Mouse (Mus musculus): ENCODE results near the gene Tmem114. TPM values are rescaled to one million over a fixed set of nuclear protein-coding genes. Genes with fewer than 3 reads are reported as not detected.

Gene Tmem114
- polyA plus RNA-seq, 1 experiment from 2014 or later, result not detected

DNA sequence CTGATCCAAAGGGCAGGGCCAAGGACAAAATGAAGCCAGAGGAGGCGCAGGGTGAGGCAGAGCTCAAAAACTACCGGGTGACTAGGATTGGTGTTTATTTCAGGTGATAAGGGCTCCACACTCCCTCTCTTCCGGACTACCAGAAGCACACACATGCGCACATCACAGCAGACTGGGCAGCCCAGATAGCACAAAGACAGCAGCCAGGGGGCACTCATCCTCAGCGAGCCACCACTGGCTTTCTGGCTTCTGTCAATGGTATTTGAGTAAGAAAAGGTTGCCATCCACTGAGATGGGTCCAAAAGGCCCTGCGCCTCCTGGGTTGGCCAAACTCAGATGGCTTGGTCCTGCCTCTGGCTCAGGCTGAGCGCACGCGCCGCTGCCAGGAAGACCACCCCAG is 15.7 kb downstream of the Tmem114 start:
- H3K27ac ChIP-seq (replicated peaks), result no peak overlapping the region
- no peak overlapping the region for H3K4me3 ChIP-seq (replicated peaks)
- no peak overlapping the region for H3K4me2 ChIP-seq
- 26% methylated on average over 10 of the region's 10 CpGs for WGBS (ENCODE audit: insufficient replicate concordance)
- H3K36me3 ChIP-seq (replicated peaks), result no peaks in the 10 kb centered on the region
- no peak for ATAC-seq (ENCODE audit: insufficient read depth)
- H3K9me3 ChIP-seq (replicated peaks), result no peaks in the 10 kb centered on the region
- H3K27me3 ChIP-seq, result peaks cover 6% of the 10 kb centered on the region; the same call in 1 of the 2 replicates
- H3K4me1 ChIP-seq (replicated peaks), result peaks cover 6% of the 10 kb centered on the region; the same call in 1 of the 2 replicates
- no peak overlapping the region for H3K9ac ChIP-seq

DNA sequence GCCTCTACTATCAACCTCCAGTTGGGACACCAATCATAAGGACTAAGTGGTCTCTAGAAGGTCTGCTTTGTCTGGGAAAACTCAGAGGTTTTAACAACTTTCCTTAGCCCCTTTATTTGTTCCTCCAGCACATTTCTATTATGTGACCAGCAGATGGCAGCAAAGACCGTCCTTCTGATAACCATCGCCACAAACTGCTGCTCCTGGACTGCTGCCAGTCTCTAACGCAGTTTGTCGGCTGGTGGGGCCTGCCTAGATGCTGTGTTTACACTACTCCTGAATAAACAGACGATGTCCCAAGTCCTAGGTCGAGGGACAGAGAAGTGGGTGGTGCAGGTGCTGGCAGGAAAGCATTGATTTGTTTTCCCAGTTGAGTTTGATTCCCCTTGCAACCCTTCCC is 18.2 kb downstream of the Tmem114 start:
- H3K9me3 ChIP-seq (replicated peaks), result no peaks in the 10 kb centered on the region
- no peak overlapping the region for H3K4me2 ChIP-seq
- no peak overlapping the region for H3K27ac ChIP-seq (replicated peaks)
- H3K4me1 ChIP-seq (replicated peaks), result peaks cover 6% of the 10 kb centered on the region; the same call in 1 of the 2 replicates
- ATAC-seq (ENCODE audit: insufficient read depth), result peak; percentile 82
- H3K9ac ChIP-seq, result no peak overlapping the region
- WGBS (ENCODE audit: insufficient replicate concordance), result under 1% methylated on average over 6 of the region's 6 CpGs
- H3K36me3 ChIP-seq (replicated peaks), result no peaks in the 10 kb centered on the region
- H3K27me3 ChIP-seq, result 0 out of 2 replicates have a peak, but pooled peaks cover 4% of the 10 kb centered on the region
- no peak overlapping the region for H3K4me3 ChIP-seq (replicated peaks)

DNA sequence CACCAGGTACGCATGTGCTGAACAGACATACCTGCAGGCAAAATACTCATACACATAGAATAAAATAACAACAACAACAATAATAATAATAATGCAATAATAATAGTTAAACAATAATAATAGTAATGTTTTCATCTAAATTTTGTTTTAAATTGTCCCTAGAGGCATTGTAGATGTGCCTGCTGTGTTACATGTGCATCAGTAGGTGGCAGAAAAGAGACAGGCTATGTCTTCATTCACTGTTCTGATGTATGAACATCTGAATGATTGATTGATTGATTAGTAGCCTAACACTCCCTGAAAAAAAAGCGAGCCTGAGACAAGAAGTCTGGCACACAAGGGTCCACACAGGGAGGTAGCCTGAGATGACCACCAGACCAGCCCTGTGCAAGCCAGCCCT is 22.3 kb downstream of the Tmem114 start:
- WGBS (ENCODE audit: insufficient replicate concordance), result 54% methylated on average over 2 of the region's 2 CpGs
- Histone ChIP-seq H3K27me3 (no peaks in the 10 kb centered on the region), H3K4me1 (replicated peaks) (no peaks in the 10 kb centered on the region), H3K9me3 (replicated peaks) (no peaks in the 10 kb centered on the region), H3K27ac (replicated peaks) (no peak overlapping the region), H3K4me2 (no peak overlapping the region), H3K9ac (no peak overlapping the region), H3K4me3 (replicated peaks) (no peak overlapping the region), H3K36me3 (replicated peaks) (no peaks in the 10 kb centered on the region)
- ATAC-seq (ENCODE audit: insufficient read depth), result no peak

GRCm38 (mm10) chr16:8401171-8401955 is 23.6 kb downstream of the Tmem114 start:
- Histone ChIP-seq H3K4me3 (replicated peaks) (no peak overlapping the region), H3K36me3 (replicated peaks) (no peaks in the 10 kb centered on the region), H3K27ac (replicated peaks) (no peak overlapping the region), H3K4me2 (no peak overlapping the region), H3K9me3 (replicated peaks) (no peaks in the 10 kb centered on the region), H3K9ac (no peak overlapping the region), H3K4me1 (replicated peaks) (no peaks in the 10 kb centered on the region), H3K27me3 (no peaks in the 10 kb centered on the region)
- WGBS (ENCODE audit: insufficient replicate concordance), result 39% methylated on average over 9 of the region's 9 CpGs
- ATAC-seq (ENCODE audit: insufficient read depth), result no peak

DNA sequence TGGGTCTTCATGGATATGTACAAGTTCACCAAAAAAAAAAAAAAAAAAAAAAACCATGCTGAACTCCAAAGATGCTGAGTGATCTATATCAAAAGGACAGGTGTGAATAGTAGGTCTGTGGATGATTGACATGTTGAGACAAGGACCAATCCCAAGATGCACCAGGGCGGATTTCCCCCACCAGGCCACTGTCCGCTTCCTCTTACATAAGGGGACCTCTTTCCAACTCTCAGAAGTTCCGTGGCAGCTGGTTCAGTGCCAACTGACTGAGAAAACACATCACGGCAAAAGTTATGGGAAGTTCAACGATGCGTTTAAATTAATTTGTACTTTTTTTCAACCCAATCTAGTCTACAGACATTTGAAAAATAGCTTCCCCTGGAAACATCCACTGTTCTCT is 25.1 kb downstream of the Tmem114 start:
- no peak overlapping the region for H3K4me3 ChIP-seq (replicated peaks)
- WGBS (ENCODE audit: insufficient replicate concordance), result 69% methylated on average over 6 of the region's 6 CpGs
- no peak overlapping the region for H3K27ac ChIP-seq (replicated peaks)
- H3K4me2 ChIP-seq, result no peak overlapping the region
- H3K27me3 ChIP-seq, result no peaks in the 10 kb centered on the region
- ATAC-seq (ENCODE audit: insufficient read depth), result no peak
- H3K9ac ChIP-seq, result no peak overlapping the region
- H3K36me3 ChIP-seq (replicated peaks), result no peaks in the 10 kb centered on the region
- H3K4me1 ChIP-seq (replicated peaks), result no peaks in the 10 kb centered on the region
- H3K9me3 ChIP-seq (replicated peaks), result no peaks in the 10 kb centered on the region

DNA sequence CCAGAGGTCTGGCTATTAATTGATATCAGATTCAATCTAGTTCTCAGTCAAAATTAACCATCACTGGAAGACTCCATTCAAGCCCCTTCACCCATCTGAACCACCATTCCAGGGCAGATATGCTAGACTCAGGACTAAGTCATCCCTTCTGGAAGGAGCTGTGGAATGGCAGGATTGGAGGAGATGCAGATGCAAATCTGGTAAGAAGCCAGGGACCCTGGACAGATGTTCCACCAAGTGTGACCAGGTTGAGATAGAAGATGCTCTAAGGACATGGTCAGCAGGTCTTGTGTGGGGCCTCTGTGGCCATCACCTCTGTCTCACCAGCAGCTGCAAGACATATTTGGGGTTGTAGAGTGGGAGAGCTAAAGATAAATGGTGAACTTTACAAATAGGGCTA is 30.0 kb downstream of the Tmem114 start:
- Histone ChIP-seq H3K27ac (replicated peaks) (no peak overlapping the region), H3K9ac (no peak overlapping the region), H3K4me2 (no peak overlapping the region), H3K9me3 (replicated peaks) (no peaks in the 10 kb centered on the region), H3K27me3 (no peaks in the 10 kb centered on the region), H3K4me3 (replicated peaks) (no peak overlapping the region), H3K4me1 (replicated peaks) (no peaks in the 10 kb centered on the region), H3K36me3 (replicated peaks) (no peaks in the 10 kb centered on the region)
- ATAC-seq (ENCODE audit: insufficient read depth), result no peak

DNA sequence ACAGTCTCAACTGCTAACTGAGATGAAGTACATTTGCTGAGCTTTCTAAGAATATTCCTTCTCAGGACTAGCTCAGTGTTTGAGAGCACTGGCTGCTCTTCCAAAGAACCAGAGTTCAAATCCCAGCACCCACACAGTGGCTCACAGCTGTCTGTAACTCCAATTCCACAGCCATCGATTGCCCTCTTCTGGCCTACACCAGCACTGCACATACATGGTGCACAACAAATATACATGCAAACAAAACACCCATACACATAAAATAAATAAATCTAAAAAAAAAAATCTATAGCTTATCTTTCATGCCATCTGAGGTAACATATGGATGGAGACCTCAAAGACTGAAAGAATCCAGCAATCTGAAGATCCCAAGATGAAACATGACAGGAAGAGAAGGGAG is 36.4 kb downstream of the Tmem114 start:
- WGBS (ENCODE audit: insufficient replicate concordance), result 72% methylated on average over 1 of the region's 1 CpGs
- no peak for ATAC-seq (ENCODE audit: insufficient read depth)
- Histone ChIP-seq H3K9me3 (replicated peaks) (no peaks in the 10 kb centered on the region), H3K4me2 (no peak overlapping the region), H3K36me3 (replicated peaks) (no peaks in the 10 kb centered on the region), H3K9ac (no peak overlapping the region), H3K27me3 (no peaks in the 10 kb centered on the region), H3K27ac (replicated peaks) (no peak overlapping the region), H3K4me1 (replicated peaks) (no peaks in the 10 kb centered on the region), H3K4me3 (replicated peaks) (no peak overlapping the region)

DNA sequence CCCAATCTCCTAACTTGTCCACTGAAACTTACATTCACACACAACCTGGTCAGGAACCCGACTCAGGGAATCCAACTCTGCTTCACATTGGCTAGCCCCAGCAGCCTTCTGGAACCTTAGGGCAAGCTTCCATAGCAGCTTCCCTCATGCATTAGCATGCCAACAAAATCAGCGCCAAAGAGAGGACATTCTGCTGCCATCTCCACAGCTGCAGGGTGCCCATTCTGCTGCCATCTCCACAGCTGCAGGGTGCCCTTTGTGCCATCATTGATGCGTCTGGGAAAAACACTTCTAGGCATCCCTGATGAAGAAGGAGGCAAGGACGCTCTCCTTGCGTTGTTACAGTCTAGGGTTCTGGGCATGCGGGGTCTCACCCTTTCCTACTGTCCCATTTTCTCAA is 38.5 kb downstream of the Tmem114 start:
- 57% methylated on average over 6 of the region's 6 CpGs for WGBS (ENCODE audit: insufficient replicate concordance)
- Histone ChIP-seq H3K9me3 (replicated peaks) (no peaks in the 10 kb centered on the region), H3K36me3 (replicated peaks) (no peaks in the 10 kb centered on the region), H3K4me2 (no peak overlapping the region), H3K27me3 (no peaks in the 10 kb centered on the region), H3K9ac (no peak overlapping the region), H3K4me1 (replicated peaks) (no peaks in the 10 kb centered on the region), H3K4me3 (replicated peaks) (no peak overlapping the region), H3K27ac (replicated peaks) (no peak overlapping the region)
- ATAC-seq (ENCODE audit: insufficient read depth), result no peak

- H3K36me3 ChIP-seq (replicated peaks), result no peaks in the 10 kb centered on the region
- 57% methylated on average over 5 of the region's 5 CpGs for WGBS (ENCODE audit: insufficient replicate concordance)
- H3K9me3 ChIP-seq (replicated peaks), result no peaks in the 10 kb centered on the region
- no peak overlapping the region for H3K9ac ChIP-seq
- no peak for ATAC-seq (ENCODE audit: insufficient read depth)
- no peaks in the 10 kb centered on the region for H3K4me1 ChIP-seq (replicated peaks)
- H3K4me2 ChIP-seq, result no peak overlapping the region
- no peak overlapping the region for H3K27ac ChIP-seq (replicated peaks)
- no peaks in the 10 kb centered on the region for H3K27me3 ChIP-seq
- H3K4me3 ChIP-seq (replicated peaks), result no peak overlapping the region
These were observed 39.3 kb downstream of the Tmem114 start for GRCm38 (mm10) chr16:8385679-8386078.

- WGBS (ENCODE audit: insufficient replicate concordance), result 61% methylated on average over 10 of the region's 10 CpGs
- no peaks in the 10 kb centered on the region for H3K9me3 ChIP-seq (replicated peaks)
- H3K27ac ChIP-seq (replicated peaks), result no peak overlapping the region
- H3K36me3 ChIP-seq (replicated peaks), result no peaks in the 10 kb centered on the region
- ATAC-seq (ENCODE audit: insufficient read depth), result no peak
- H3K4me3 ChIP-seq (replicated peaks), result no peak overlapping the region
- no peaks in the 10 kb centered on the region for H3K27me3 ChIP-seq
- no peak overlapping the region for H3K4me2 ChIP-seq
- H3K9ac ChIP-seq, result no peak overlapping the region
- no peaks in the 10 kb centered on the region for H3K4me1 ChIP-seq (replicated peaks)
These were observed 40.2 kb downstream of the Tmem114 start for GRCm38 (mm10) chr16:8384772-8385171.

GRCm38 (mm10) chr16:8383396-8383795 is 41.5 kb downstream of the Tmem114 start:
- Histone ChIP-seq H3K4me3 (replicated peaks) (no peak overlapping the region), H3K4me2 (no peak overlapping the region), H3K9ac (no peak overlapping the region), H3K27ac (replicated peaks) (no peak overlapping the region), H3K4me1 (replicated peaks) (no peaks in the 10 kb centered on the region), H3K9me3 (replicated peaks) (no peaks in the 10 kb centered on the region), H3K27me3 (no peaks in the 10 kb centered on the region), H3K36me3 (replicated peaks) (no peaks in the 10 kb centered on the region)
- no peak for ATAC-seq (ENCODE audit: insufficient read depth)
- WGBS (ENCODE audit: insufficient replicate concordance), result 54% methylated on average over 9 of the region's 9 CpGs

GRCm38 (mm10) chr16:8363066-8363465 is 61.9 kb downstream of the Tmem114 start:
- no peak overlapping the region for H3K4me2 ChIP-seq
- no peaks in the 10 kb centered on the region for H3K27me3 ChIP-seq
- no peak for ATAC-seq (ENCODE audit: insufficient read depth)
- no peak overlapping the region for H3K27ac ChIP-seq (replicated peaks)
- H3K9me3 ChIP-seq (replicated peaks), result no peaks in the 10 kb centered on the region
- H3K4me1 ChIP-seq (replicated peaks), result no peaks in the 10 kb centered on the region
- WGBS (ENCODE audit: insufficient replicate concordance), result 39% methylated on average over 3 of the region's 3 CpGs
- no peak overlapping the region for H3K4me3 ChIP-seq (replicated peaks)
- no peaks in the 10 kb centered on the region for H3K36me3 ChIP-seq (replicated peaks)
- H3K9ac ChIP-seq, result no peak overlapping the region

All from liver, embryonic 15.5 days (tissue).